Mouse (Mus musculus): ENCODE measurements around the gene Clec10a.
A peak's percentile ranks its signal among the peaks of the same experiment; 100 is the strongest.
"Not testable (repeated sequence)": the region's sequence is repeated elsewhere in the genome, so short reads cannot be mapped to it uniquely, and the experiment has no call there.

Gene Clec10a

DNA sequence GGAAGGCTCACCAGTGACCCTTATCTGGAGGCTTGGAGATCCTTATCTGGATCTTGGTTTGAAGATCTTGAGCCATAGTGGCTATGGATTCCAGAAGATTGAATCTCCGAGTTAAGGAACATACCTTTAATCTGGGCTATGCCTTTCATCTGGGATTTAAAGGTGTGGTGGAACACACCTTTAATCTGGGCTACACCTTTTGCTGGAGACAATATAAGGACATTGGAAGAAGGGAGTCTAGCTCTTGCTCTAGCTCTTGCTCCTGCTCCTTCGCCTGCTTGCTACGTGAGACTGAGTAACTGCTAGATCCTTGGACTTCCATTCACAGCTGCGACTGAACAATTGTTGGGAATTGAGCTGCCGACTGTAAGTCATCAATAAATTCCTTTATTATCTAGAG lies at the start of gene Clec10a:
Gene Clec10a (plus strand): TSS at position 301 of the 400 bp plus-strand sequence.
- not testable (repeated sequence) for DNase-seq (ENCODE audit: low read depth, low spot score)

DNA sequence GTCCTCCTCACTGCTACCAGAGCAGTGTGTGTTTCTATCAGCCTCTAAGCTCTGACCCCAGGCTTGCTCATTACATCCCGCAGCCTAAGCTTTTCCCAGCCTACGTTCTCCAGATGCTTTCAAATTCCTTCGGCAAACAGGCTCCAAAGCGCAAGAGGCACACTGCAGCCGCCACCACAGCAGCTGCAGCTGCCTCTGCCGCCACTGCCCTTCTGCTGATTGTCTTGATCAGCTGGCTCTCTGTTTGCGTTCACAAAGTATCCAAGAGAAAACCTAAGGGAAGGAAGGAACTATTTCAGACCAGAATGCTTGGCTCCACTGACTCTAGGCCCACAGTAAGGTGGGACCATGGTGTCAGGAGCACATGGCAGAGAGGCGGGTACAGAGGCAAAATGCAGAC lies 48.9 kb upstream of the Clec10a start:
- DNase-seq (ENCODE audit: low read depth, low spot score): no peak

GRCm38 (mm10) chr11:70110146-70110545 lies 45.9 kb upstream of the Clec10a start:
- peak; percentile 24 for DNase-seq (ENCODE audit: low read depth, low spot score)

DNA sequence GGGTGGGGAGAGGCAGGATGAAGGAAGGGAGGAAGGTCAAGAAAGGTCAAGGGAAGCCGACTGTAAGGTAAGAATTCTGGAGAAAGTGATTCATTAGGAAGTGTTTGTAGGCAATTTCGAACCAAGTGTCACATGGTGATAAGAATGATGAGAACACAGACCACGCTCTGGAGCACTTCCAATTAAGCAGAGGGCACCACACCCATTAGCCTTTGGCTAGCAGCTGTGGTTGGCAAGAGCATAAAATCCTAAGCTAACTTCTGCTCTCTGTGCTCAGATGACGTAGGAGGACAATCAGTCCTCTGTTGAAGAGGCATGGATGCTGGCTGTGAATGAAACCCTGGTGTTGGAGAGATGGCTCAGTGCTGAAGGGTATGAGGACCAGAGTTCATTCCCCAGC lies 41.4 kb upstream of the Clec10a start:
- no peak for DNase-seq (ENCODE audit: low read depth, low spot score)

DNA sequence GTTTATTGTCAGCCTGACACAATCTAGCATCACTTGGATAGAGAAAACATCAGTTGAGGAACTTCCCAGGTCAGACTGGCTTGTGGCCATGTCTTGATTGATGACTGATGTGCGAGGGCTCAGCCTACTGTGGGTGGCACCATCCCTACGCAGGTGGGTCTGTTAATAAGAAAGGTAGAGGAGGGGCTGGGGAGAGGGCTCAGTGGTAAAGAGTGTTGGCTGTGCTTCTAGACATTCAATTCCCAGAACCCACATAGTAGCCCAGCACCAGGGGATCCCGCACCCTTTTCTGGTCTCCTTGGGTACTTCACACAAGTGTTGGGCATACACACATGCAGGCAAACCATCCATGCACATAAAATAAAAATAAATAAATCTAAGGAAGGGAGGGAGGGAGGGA lies 40.1 kb upstream of the Clec10a start:
- DNase-seq (ENCODE audit: low read depth, low spot score): no peak

DNA sequence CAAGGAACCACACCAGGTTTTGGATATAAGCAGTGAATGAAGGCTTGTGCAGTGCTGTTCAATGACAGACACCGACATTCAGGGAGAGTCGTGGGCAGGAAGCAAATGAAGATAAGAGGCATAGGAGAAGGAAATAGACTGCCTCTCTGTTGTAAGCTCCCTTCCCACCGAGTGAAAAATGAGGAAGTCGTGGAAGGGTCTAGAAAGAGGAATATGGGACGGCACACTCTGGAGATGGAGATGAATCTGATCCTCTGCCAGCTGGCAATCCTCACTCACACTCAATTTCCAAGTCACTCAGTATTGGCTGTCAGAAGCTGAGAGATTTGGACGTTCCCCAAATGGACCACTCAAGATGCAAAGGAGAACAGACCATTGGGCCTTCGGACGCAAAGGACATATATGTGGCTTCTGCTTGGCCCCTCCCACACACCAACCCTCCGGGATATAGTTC lies 26.0 kb upstream of the Clec10a start, which contains the start of gene Mgl2:
Gene Mgl2 (plus strand): TSS at position 404 of the 454 bp plus-strand sequence.
- DNase-seq (ENCODE audit: low read depth, low spot score): no peak

GRCm38 (mm10) chr11:70135001-70135400 lies 21.0 kb upstream of the Clec10a start:
- not testable (repeated sequence) for DNase-seq (ENCODE audit: low read depth, low spot score)

DNA sequence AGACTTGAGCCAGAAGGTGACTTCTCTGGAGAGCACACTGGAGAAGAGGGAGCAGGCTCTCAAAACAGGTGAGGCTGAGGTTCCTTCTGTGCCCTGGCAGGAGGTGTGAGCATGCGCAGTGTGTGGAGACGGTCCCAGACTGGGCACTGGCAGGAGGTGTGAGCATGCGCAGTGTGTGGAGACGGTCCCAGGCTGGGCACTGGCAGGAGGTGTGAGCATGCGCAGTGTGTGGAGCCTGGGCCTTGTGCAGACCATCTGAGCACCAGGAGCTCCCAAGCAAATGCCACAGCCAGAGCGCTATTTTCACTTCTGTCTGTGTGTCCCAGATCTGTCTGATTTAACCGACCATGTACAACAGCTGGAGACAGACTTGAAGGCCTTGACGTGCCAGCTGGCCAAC lies 20.1 kb upstream of the Clec10a start:
- DNase-seq (ENCODE audit: low read depth, low spot score): not testable (repeated sequence)

GRCm38 (mm10) chr11:70139171-70139570 lies 16.8 kb upstream of the Clec10a start:
- DNase-seq (ENCODE audit: low read depth, low spot score): no peak

- DNase-seq (ENCODE audit: low read depth, low spot score): no peak
Measured at GRCm38 (mm10) chr11:70151072-70151471, 4.9 kb upstream of the Clec10a start.

DNA sequence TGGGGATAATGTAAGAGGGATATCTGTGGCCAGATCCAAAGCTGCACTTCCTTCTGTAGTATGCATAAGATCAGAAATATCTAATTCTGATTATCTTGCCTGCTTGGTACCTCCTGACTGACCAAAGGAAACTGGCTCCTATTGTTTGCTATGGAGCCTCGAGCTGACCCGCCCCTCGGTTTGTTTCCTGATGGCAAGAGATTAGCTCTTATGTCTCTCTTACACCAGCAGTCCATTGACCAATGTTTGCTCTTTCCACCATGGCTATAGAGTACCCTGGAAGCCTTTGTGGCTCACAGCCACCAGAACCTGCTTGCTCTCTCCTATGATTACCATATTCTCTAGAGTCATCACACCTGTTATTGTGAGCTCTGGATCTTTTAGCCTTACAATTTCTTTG lies 6.3 kb downstream of the Clec10a start:
- no peak for DNase-seq (ENCODE audit: low read depth, low spot score)

GRCm38 (mm10) chr11:70165972-70166921 lies 10.2 kb downstream of the Clec10a start:
- DNase-seq (ENCODE audit: low read depth, low spot score): no peak

- no peak for DNase-seq (ENCODE audit: low read depth, low spot score)
Measured at GRCm38 (mm10) chr11:70168136-70168535, 12.1 kb downstream of the Clec10a start.

GRCm38 (mm10) chr11:70169471-70169870 lies 13.5 kb downstream of the Clec10a start:
- not testable (repeated sequence) for DNase-seq (ENCODE audit: low read depth, low spot score)

GRCm38 (mm10) chr11:70170291-70170690 lies 14.3 kb downstream of the Clec10a start:
- DNase-seq (ENCODE audit: low read depth, low spot score): no peak

DNA sequence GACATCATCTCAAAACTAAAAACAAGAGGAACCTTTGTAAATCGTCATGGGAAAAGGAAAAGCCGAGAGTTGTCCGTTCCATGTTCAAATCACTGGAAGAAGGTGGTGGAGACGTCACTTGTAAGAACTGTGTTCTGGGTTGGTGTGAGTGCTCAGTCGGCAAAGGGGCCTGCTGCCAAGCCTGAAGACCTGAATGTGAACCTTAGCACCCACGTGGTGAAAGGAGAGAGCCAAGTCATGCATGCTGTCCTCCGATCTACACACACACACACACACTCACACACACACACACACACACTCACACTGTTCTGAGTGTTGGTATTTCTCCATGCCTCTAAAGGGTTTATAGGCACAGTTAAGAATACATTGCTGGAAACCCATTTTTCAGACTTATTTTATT lies 15.2 kb downstream of the Clec10a start:
- DNase-seq (ENCODE audit: low read depth, low spot score): no peak

GRCm38 (mm10) chr11:70171847-70172246 lies 15.8 kb downstream of the Clec10a start:
- DNase-seq (ENCODE audit: low read depth, low spot score): peak; percentile 40

- no peak for DNase-seq (ENCODE audit: low read depth, low spot score)
Measured at GRCm38 (mm10) chr11:70172298-70172697, 16.3 kb downstream of the Clec10a start.

DNA sequence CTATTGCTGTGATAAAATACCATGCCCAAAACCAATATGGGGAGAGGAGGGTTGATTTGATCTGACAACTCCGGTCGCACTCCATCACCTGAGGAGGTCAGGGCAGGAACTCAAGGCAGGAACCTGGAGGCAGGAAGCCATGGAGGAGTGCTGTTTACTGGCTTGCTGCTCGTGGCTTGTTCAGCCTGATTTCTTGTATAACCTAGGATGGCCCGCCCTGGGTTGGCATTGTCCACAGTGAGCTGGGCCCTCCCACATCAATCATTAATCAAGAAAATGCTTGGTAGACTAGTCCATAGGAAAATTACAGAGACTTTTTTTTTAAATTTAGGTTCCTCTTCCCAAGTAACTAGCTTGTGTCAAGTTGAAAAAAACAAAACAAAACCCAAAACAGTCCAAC lies 18.5 kb downstream of the Clec10a start:
- no peak for DNase-seq (ENCODE audit: low read depth, low spot score)

GRCm38 (mm10) chr11:70177647-70178046 lies 21.6 kb downstream of the Clec10a start:
- DNase-seq (ENCODE audit: low read depth, low spot score): no peak

- no peak for DNase-seq (ENCODE audit: low read depth, low spot score)
Measured at GRCm38 (mm10) chr11:70178311-70178710, 22.3 kb downstream of the Clec10a start.

DNA sequence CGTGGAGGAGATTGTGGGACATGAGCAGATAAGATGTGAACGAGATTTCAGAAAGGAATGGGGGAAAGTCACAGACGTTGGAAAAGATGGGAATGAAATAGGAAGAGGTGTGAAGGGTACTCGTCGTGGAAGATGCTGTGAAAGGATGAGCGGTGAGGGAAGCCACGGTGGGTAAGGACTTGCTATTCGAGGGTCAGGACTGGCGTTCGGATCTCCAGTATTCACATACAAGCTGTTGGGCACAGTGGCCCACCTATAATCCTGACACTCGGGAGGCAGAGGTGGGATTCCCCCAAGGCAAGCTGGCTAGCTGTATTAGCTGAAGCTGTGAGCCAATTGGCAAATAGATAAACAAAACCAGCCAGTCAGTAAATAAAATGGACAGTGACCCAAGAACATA lies 22.8 kb downstream of the Clec10a start:
- DNase-seq (ENCODE audit: low read depth, low spot score): no peak

- no peak for DNase-seq (ENCODE audit: low read depth, low spot score)
Measured at GRCm38 (mm10) chr11:70179401-70179800, 23.4 kb downstream of the Clec10a start.
